Mouse (Mus musculus): ENCODE measurements around the gene Skint10. TPM values are rescaled to one million over a fixed set of nuclear protein-coding genes. Genes with fewer than 3 reads are reported as not detected.

Skint10 gene
- polyA plus RNA-seq (2012; fragmentation: generic; extraction: Trizol), result not detected

GRCm38 (mm10) chr4:112774766-112775165 is at the start of gene Skint10:
Gene Skint10 (minus strand): TSS chr4:112774866.

Other genes with a start within 250 kb of the Skint10 start
- not detected for gene Skint2, start 217.7 kb downstream of the Skint10 start, polyA plus RNA-seq (2012; fragmentation: generic; extraction: Trizol)

All from C3H10T1/2 (cell line).